In genomic region chr17:32808921-32809320, GRCm38 (mm10) we compare ENCODE assay signal across 9 mouse cellular contexts. TPM values are rescaled to one million over a fixed set of nuclear protein-coding genes. Genes with fewer than 3 reads are reported as not detected.
DNase-seq lines count a peak whose midpoint lies in the region; ATAC-seq and TF ChIP-seq lines count a peak whose summit lies in the region.
"Had no signal": no experiment of that assay in that cellular context is flagged by ENCODE, and none has a peak within 500 bp of the region (broad histone marks: within the 10 kb centered on the region; RNA-seq: fewer than 3 reads in every experiment).

No protein-coding gene starts in this region.

- peak overlapping the region; percentile 59; the same call in 1 of the 2 replicates for H3K9ac ChIP-seq in kidney, embryonic 16.5 days (replicated peaks; ENCODE audit: low read length)
- peak overlapping the region; percentile 68 for H3K9ac ChIP-seq in embryonic facial prominence, embryonic 12.5 days
- peak overlapping the region; percentile 55 for H3K9ac ChIP-seq in intestine, embryonic 14.5 days (ENCODE audit: low read length)
- peak overlapping the region; percentile 83 for H3K9ac ChIP-seq in neural tube, embryonic 13.5 days

- TF ChIP-seq CTCF in kidney, adult 2 months (conservative IDR thresholded peaks at IDR 0.05; ENCODE audit: insufficient read depth, insufficient read length, low read depth, low read length) = no peak

- H3K9me3 ChIP-seq in kidney, embryonic 16.5 days (ENCODE audit: low read length) = no peaks in the 10 kb centered on the region
- no peaks in the 10 kb centered on the region for H3K9me3 ChIP-seq in embryonic facial prominence, embryonic 12.5 days
- no peaks in the 10 kb centered on the region for H3K9me3 ChIP-seq in intestine, embryonic 14.5 days (ENCODE audit: control insufficient read depth, low read length)
- H3K9me3 ChIP-seq in neural tube, embryonic 13.5 days = no peaks in the 10 kb centered on the region

- no peak for ATAC-seq in kidney, embryonic 16.5 days (ENCODE audit: low FRiP score, low TSS enrichment)
- ATAC-seq in embryonic facial prominence, embryonic 12.5 days (ENCODE audit: insufficient number of reproducible peaks, insufficient read depth, low FRiP score, low TSS enrichment) = no peak
- ATAC-seq in intestine, embryonic 14.5 days (replicated peaks; ENCODE audit: low FRiP score, low TSS enrichment, low read depth) = no peak
- peak; percentile 46; the same call in 1 of the 2 replicates for ATAC-seq in neural tube, embryonic 13.5 days (ENCODE audit: low read depth)
- no peak for ATAC-seq in CD4-positive, CD25-positive, alpha-beta regulatory T cell, adult 4 months

- peak overlapping the region; percentile 65 for H3K4me2 ChIP-seq in kidney, embryonic 16.5 days (replicated peaks; ENCODE audit: low read depth, low read length)
- peak overlapping the region; percentile 72 for H3K4me2 ChIP-seq in embryonic facial prominence, embryonic 12.5 days (replicated peaks)
- H3K4me2 ChIP-seq in intestine, embryonic 14.5 days (ENCODE audit: low read length) = peak overlapping the region; percentile 68
- H3K4me2 ChIP-seq in neural tube, embryonic 13.5 days = peak overlapping the region; percentile 68

- no peak overlapping the region for H3K27ac ChIP-seq in kidney, embryonic 16.5 days (ENCODE audit: low read length)
- no peak overlapping the region for H3K27ac ChIP-seq in kidney, adult 2 months (ENCODE audit: insufficient read depth, low read depth, low read length)
- H3K27ac ChIP-seq in embryonic facial prominence, embryonic 12.5 days = no peak overlapping the region
- peak overlapping the region; percentile 72; the same call in 1 of the 2 replicates for H3K27ac ChIP-seq in intestine, embryonic 14.5 days (ENCODE audit: low read depth)
- peak overlapping the region; percentile 95 for H3K27ac ChIP-seq in neural tube, embryonic 13.5 days (replicated peaks)

- peaks cover 12% of the 10 kb centered on the region for H3K4me1 ChIP-seq in kidney, embryonic 16.5 days (ENCODE audit: insufficient read depth, low read length)
- H3K4me1 ChIP-seq in kidney, adult 2 months (ENCODE audit: control insufficient read depth, insufficient read depth, low read length) = no peaks in the 10 kb centered on the region
- peaks cover 16% of the 10 kb centered on the region; the same call in 1 of the 2 replicates for H3K4me1 ChIP-seq in embryonic facial prominence, embryonic 12.5 days
- 0 out of 2 replicates have a peak, but pooled peaks cover 6% of the 10 kb centered on the region for H3K4me1 ChIP-seq in intestine, embryonic 14.5 days (replicated peaks; ENCODE audit: control insufficient read depth, insufficient read depth, low read length)
- H3K4me1 ChIP-seq in neural tube, embryonic 13.5 days (replicated peaks) = peaks cover 31% of the 10 kb centered on the region

- no peak for DNase-seq in kidney, adult 2 months
- DNase-seq in intestine, embryonic 14.5 days (ENCODE audit: low spot score) = no peak
- no peak for DNase-seq in thymus, postnatal 0 days (ENCODE audit: low spot score)
- no peak for DNase-seq in layer of hippocampus, postnatal 10 days (ENCODE audit: low spot score in 2 of 2)

- H3K4me3 ChIP-seq in kidney, embryonic 16.5 days (ENCODE audit: low read length) = peak overlapping the region; percentile 53
- no peak overlapping the region for H3K4me3 ChIP-seq in kidney, adult 2 months (ENCODE audit: insufficient read depth, low read depth, low read length)
- H3K4me3 ChIP-seq in embryonic facial prominence, embryonic 12.5 days = peak overlapping the region; percentile 56
- peak overlapping the region; percentile 56 for H3K4me3 ChIP-seq in intestine, embryonic 14.5 days (ENCODE audit: low read depth, low read length)
- H3K4me3 ChIP-seq in neural tube, embryonic 13.5 days = peak overlapping the region; percentile 65
- H3K4me3 ChIP-seq: myocyte had no signal

- no peaks in the 10 kb centered on the region for H3K36me3 ChIP-seq in kidney, embryonic 16.5 days (ENCODE audit: insufficient read depth, low read length)
- H3K36me3 ChIP-seq in kidney, adult 2 months (ENCODE audit: control insufficient read depth, insufficient read depth, low read length) = no peaks in the 10 kb centered on the region
- no peaks in the 10 kb centered on the region for H3K36me3 ChIP-seq in embryonic facial prominence, embryonic 12.5 days
- no peaks in the 10 kb centered on the region for H3K36me3 ChIP-seq in intestine, embryonic 14.5 days (ENCODE audit: control insufficient read depth, insufficient read depth, low read length)
- no peaks in the 10 kb centered on the region for H3K36me3 ChIP-seq in neural tube, embryonic 13.5 days

- no peak for TF ChIP-seq POLR2A in kidney, adult 2 months (IDR thresholded peaks at IDR 0.05; ENCODE audit: low read depth, low read length)

- 10% methylated on average over 8 of the region's 8 CpGs for WGBS in kidney, embryonic 16.5 days
- 17% methylated on average over 8 of the region's 8 CpGs for WGBS in kidney, adult 2 months
- 12% methylated on average over 8 of the region's 8 CpGs for WGBS in embryonic facial prominence, embryonic 12.5 days
- WGBS in intestine, embryonic 14.5 days = 11% methylated on average over 8 of the region's 8 CpGs
- 9% methylated on average over 8 of the region's 8 CpGs for WGBS in neural tube, embryonic 13.5 days

- H3K27me3 ChIP-seq in kidney, embryonic 16.5 days (ENCODE audit: insufficient read depth, low read length) = no peaks in the 10 kb centered on the region
- H3K27me3 ChIP-seq in kidney, adult 2 months (replicated peaks; ENCODE audit: control insufficient read depth, insufficient read depth, low read length) = no peaks in the 10 kb centered on the region
- H3K27me3 ChIP-seq in embryonic facial prominence, embryonic 12.5 days = no peaks in the 10 kb centered on the region
- no peaks in the 10 kb centered on the region for H3K27me3 ChIP-seq in intestine, embryonic 14.5 days (replicated peaks; ENCODE audit: control insufficient read depth, insufficient read depth, low read length)
- H3K27me3 ChIP-seq in neural tube, embryonic 13.5 days = no peaks in the 10 kb centered on the region

RNA-seq across cellular contexts. Expression of gene Zfp811, which starts 0.8 kb away (rescaled TPM):
- polyA plus RNA-seq in kidney, embryonic 16.5 days (2015; fragmentation: Nextera tagmentation; extraction: Ambion mirVana) = 2.7 and 3.3 TPM in 2 replicates
- polyA plus RNA-seq in kidney, adult 2 months (2012; rRNA removed) = 0.14 and 0.16 TPM in 2 replicates
- 9.6 and 10.3 TPM in 2 replicates for polyA plus RNA-seq in embryonic facial prominence, embryonic 12.5 days (2016; fragmentation: Nextera tagmentation; extraction: Ambion mirVana)
- 5.3 and 6.1 TPM in 2 replicates for polyA plus RNA-seq in intestine, embryonic 14.5 days (2014; fragmentation: Nextera tagmentation; extraction: Ambion mirVana)
- 48.7 and 55.0 TPM in 2 replicates for polyA plus RNA-seq in neural tube, embryonic 13.5 days (2015; fragmentation: Nextera tagmentation; extraction: Ambion mirVana)
- polyA plus RNA-seq in CD4-positive, CD25-positive, alpha-beta regulatory T cell, adult 4 months (2017; shearing (Covaris generic)) = under 1 TPM; 0.22 to 0.98 TPM
- polyA plus RNA-seq in thymus, postnatal 0 days (2015; fragmentation: Nextera tagmentation; extraction: Ambion mirVana) = 0.05 and 0.21 TPM in 2 replicates
- total RNA-seq in layer of hippocampus, postnatal 10 days (2021) = 10 to 100 TPM; 10.3 to 11.2 TPM

RNA-seq across cellular contexts. Expression of gene Zfp871, which starts 20.8 kb away (rescaled TPM):
- polyA plus RNA-seq in kidney, embryonic 16.5 days (2015; fragmentation: Nextera tagmentation; extraction: Ambion mirVana) = 34.9 and 43.0 TPM in 2 replicates
- polyA plus RNA-seq in kidney, adult 2 months (2012; rRNA removed) = 20.5 and 24.8 TPM in 2 replicates
- 49.0 and 51.2 TPM in 2 replicates for polyA plus RNA-seq in embryonic facial prominence, embryonic 12.5 days (2016; fragmentation: Nextera tagmentation; extraction: Ambion mirVana)
- polyA plus RNA-seq in intestine, embryonic 14.5 days (2014; fragmentation: Nextera tagmentation; extraction: Ambion mirVana) = 45.7 and 55.4 TPM in 2 replicates
- polyA plus RNA-seq in neural tube, embryonic 13.5 days (2015; fragmentation: Nextera tagmentation; extraction: Ambion mirVana) = 24.3 and 28.1 TPM in 2 replicates
- 10 to 100 TPM; 45.8 to 50.5 TPM for polyA plus RNA-seq in CD4-positive, CD25-positive, alpha-beta regulatory T cell, adult 4 months (2017; shearing (Covaris generic))
- polyA plus RNA-seq in thymus, postnatal 0 days (2015; fragmentation: Nextera tagmentation; extraction: Ambion mirVana) = 26.8 and 32.7 TPM in 2 replicates
- 10 to 100 TPM; 74.7 to 79.8 TPM for total RNA-seq in layer of hippocampus, postnatal 10 days (2021)

RNA-seq across cellular contexts. Expression of gene Zfp799, which starts 21.1 kb away (rescaled TPM):
- polyA plus RNA-seq in kidney, embryonic 16.5 days (2015; fragmentation: Nextera tagmentation; extraction: Ambion mirVana) = 15.6 and 16.3 TPM in 2 replicates
- 3.4 and 3.6 TPM in 2 replicates for polyA plus RNA-seq in kidney, adult 2 months (2012; rRNA removed)
- 19.4 and 23.5 TPM in 2 replicates for polyA plus RNA-seq in embryonic facial prominence, embryonic 12.5 days (2016; fragmentation: Nextera tagmentation; extraction: Ambion mirVana)
- 14.2 and 16.9 TPM in 2 replicates for polyA plus RNA-seq in intestine, embryonic 14.5 days (2014; fragmentation: Nextera tagmentation; extraction: Ambion mirVana)
- polyA plus RNA-seq in neural tube, embryonic 13.5 days (2015; fragmentation: Nextera tagmentation; extraction: Ambion mirVana) = 18.4 and 18.8 TPM in 2 replicates
- 1 to 10 TPM; 4.3 to 6.8 TPM for polyA plus RNA-seq in CD4-positive, CD25-positive, alpha-beta regulatory T cell, adult 4 months (2017; shearing (Covaris generic))
- polyA plus RNA-seq in thymus, postnatal 0 days (2015; fragmentation: Nextera tagmentation; extraction: Ambion mirVana) = 7.0 and 7.9 TPM in 2 replicates
- total RNA-seq in layer of hippocampus, postnatal 10 days (2021) = 10 to 100 TPM; 23.7 to 27.0 TPM

Comparison
In these comparisons a context has a peak if more than half of its experiments do, and no peak if none do; other contexts are left out.
1. H3K27ac ChIP-seq: peak in intestine, embryonic 14.5 days (single experiment) and neural tube, embryonic 13.5 days (single experiment); none in kidney, embryonic 16.5 days (single experiment), kidney, adult 2 months (single experiment) and embryonic facial prominence, embryonic 12.5 days (single experiment).
2. Peak in every context shown above with its lines, with median percentiles within 50 percentile points of each other: H3K4me2 ChIP-seq and H3K9ac ChIP-seq.